Mouse (Mus musculus): ENCODE measurements around the gene Polg2.

DNA sequence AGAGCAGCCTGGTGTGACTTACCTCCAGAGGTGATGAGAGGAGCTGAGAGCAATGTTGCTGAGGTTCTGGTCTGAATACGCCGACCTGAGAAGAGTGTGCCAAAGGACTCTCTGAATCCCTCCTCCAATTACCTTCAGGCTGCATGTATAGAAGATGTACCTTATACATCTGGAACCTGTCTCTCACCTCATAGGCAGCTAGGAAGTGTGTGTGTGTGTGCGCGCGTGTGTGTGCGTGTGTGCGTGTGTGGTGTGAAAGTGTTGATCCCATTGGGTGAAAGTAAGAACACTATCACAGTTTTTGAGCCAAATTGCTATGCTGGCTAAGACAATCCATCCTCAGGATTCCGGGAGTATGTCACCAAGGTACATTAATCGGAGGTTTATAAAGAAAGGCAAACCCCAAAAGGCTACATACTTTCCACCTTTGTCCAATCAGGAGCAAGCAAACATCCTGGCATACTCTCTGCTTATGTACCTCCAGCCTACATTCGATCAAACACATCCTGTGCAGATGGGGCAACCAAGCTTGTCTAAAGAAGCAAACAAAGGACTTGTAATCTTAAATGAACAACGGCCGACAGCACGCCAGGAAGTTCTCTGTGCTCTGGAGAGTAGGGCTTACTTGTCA, 29.1 kb downstream of the Polg2 start, which contains the start of gene Pecam1:
- TF ChIP-seq POLR2A (IDR thresholded peaks at IDR 0.05; ENCODE audit: insufficient read depth, low read depth, low read length) (no peak), CTCF (IDR thresholded peaks at IDR 0.05; ENCODE audit: insufficient read depth, low read depth, low read length) (no peak)

Measured in olfactory bulb, adult 2 months (tissue).